35 mouse cellular contexts compared by ENCODE assay signal in the genomic region with DNA sequence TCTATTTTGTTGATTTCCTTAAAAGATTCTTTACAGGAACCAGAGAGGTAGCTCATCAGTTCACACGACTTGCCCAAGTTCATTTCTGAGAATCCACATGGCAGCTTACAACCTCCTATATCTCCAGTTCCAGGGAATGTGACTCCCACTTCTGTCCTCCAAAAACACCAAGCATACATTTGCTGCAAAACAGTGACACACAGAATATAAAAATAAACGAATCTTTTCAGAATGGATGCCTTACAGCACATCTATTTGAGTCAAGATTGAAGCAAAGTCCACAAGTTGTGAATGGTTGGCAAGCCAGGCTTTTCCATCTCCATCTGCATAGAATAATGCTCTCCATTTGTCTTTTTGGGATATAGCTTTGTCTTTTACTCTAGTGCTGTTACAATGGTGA.
"Had no signal": no experiment of that assay in that cellular context is flagged by ENCODE, and none has a peak within 500 bp of the region (broad histone marks: within the 10 kb centered on the region; RNA-seq: fewer than 3 reads in every experiment).

No protein-coding gene starts in this region.

- H3K4me2 ChIP-seq: heart, embryonic 11.5 days; heart, embryonic 12.5 days; heart, embryonic 13.5 days; heart, embryonic 15.5 days; hindbrain, embryonic 12.5 days; hindbrain, embryonic 13.5 days; hindbrain, embryonic 14.5 days; hindbrain, embryonic 15.5 days; intestine, embryonic 15.5 days; kidney, embryonic 15.5 days had no signal

- DNase-seq: heart, postnatal 10 days; heart, postnatal 14 days; heart, postnatal 36 days; heart, postnatal 4 days; kidney, adult 11 months; kidney, adult 18-20 months; kidney, adult 2 months; kidney, adult 8-10 months; kidney, adult 9 months; kidney, postnatal 10 days; kidney, postnatal 14 days; kidney, postnatal 25 days; kidney, postnatal 36 days; kidney, postnatal 4 days; layer of hippocampus, adult 9-11 months; layer of hippocampus, postnatal 36 days had no signal

- H3K4me3 ChIP-seq: heart, embryonic 10.5 days; heart, embryonic 12.5 days; heart, embryonic 13.5 days; heart, embryonic 15.5 days; hindbrain, embryonic 10.5 days; hindbrain, embryonic 12.5 days; hindbrain, embryonic 13.5 days; hindbrain, embryonic 15.5 days; intestine, embryonic 15.5 days; kidney, embryonic 15.5 days; layer of hippocampus, adult 2 months had no signal

- H3K9me3 ChIP-seq: heart, embryonic 10.5 days; heart, embryonic 12.5 days; heart, embryonic 13.5 days; heart, embryonic 15.5 days; hindbrain, embryonic 10.5 days; hindbrain, embryonic 12.5 days; hindbrain, embryonic 13.5 days; hindbrain, embryonic 15.5 days; intestine, embryonic 15.5 days; kidney, embryonic 15.5 days had no signal

- H3K4me1 ChIP-seq: heart, embryonic 10.5 days; heart, embryonic 12.5 days; heart, embryonic 13.5 days; heart, embryonic 15.5 days; hindbrain, embryonic 12.5 days; hindbrain, embryonic 15.5 days; intestine, embryonic 15.5 days; kidney, embryonic 15.5 days had no signal

- H3K9ac ChIP-seq: heart, embryonic 12.5 days; heart, embryonic 13.5 days; heart, embryonic 15.5 days; hindbrain, embryonic 12.5 days; hindbrain, embryonic 13.5 days; hindbrain, embryonic 14.5 days; hindbrain, embryonic 15.5 days; intestine, embryonic 15.5 days; kidney, embryonic 15.5 days had no signal

- H3K27ac ChIP-seq: heart, embryonic 10.5 days; heart, embryonic 13.5 days; heart, embryonic 15.5 days; hindbrain, embryonic 10.5 days; hindbrain, embryonic 12.5 days; hindbrain, embryonic 13.5 days; hindbrain, embryonic 14.5 days; hindbrain, embryonic 15.5 days; hindbrain, postnatal 0 days; intestine, embryonic 15.5 days; kidney, embryonic 15.5 days; kidney, postnatal 0 days; layer of hippocampus, adult 2 months had no signal

- H3K36me3 ChIP-seq: heart, embryonic 10.5 days; heart, embryonic 12.5 days; heart, embryonic 13.5 days; heart, embryonic 15.5 days; hindbrain, embryonic 10.5 days; hindbrain, embryonic 12.5 days; hindbrain, embryonic 13.5 days; hindbrain, embryonic 15.5 days; intestine, embryonic 15.5 days; kidney, embryonic 15.5 days had no signal

- ATAC-seq: hindbrain, embryonic 16.5 days; hindbrain, postnatal 0 days; inflammation-experienced regulatory T-cells, adult 6 months; intestine, embryonic 15.5 days; intestine, embryonic 16.5 days; intestine, postnatal 0 days had no signal

- H3K27me3 ChIP-seq: heart, embryonic 12.5 days; heart, embryonic 13.5 days; heart, embryonic 15.5 days; hindbrain, embryonic 12.5 days; hindbrain, embryonic 13.5 days; hindbrain, embryonic 15.5 days; intestine, embryonic 15.5 days; kidney, embryonic 15.5 days had no signal
